Mouse (Mus musculus): ENCODE data around the gene Pdk3. TPM values are rescaled to one million over a fixed set of nuclear protein-coding genes. Genes with fewer than 3 reads are reported as not detected.

The Pdk3 gene
- polyA plus RNA-seq (2021; fragmentation: Nextera tagmentation) = 56.5 and 60.8 TPM in 2 replicates
- long read RNA-seq, experiment 1, transcript Pdk3-201 (12 exons, 2,115 nt) = major isoform, 97 of 107 reads
- long read RNA-seq, experiment 1, partial matches to known transcripts = 4 of 107 reads
- long read RNA-seq, experiment 1, other reads (novel, unspliced or antisense) = 6 of 107 reads
- long read RNA-seq, experiment 2, transcript Pdk3-201 (12 exons, 2,115 nt) = major isoform, 297 of 330 reads
- long read RNA-seq, experiment 2, partial matches to known transcripts = 3 of 330 reads
- long read RNA-seq, experiment 2, other reads (novel, unspliced or antisense) = 30 of 330 reads

GRCm38 (mm10) chrX:93831561-93832336, at the start of gene Pdk3:
Pdk3 (minus strand) TSS chrX:93832201.

Other genes with a start within 250 kb of the Pdk3 start
- 2.4 and 3.1 TPM in 2 replicates for gene Pola1, start 200.0 kb downstream of the Pdk3 start, polyA plus RNA-seq (2021; fragmentation: Nextera tagmentation)
- gene Pcyt1b, start 177.3 kb downstream of the Pdk3 start, polyA plus RNA-seq (2021; fragmentation: Nextera tagmentation) = 8.5 and 9.1 TPM in 2 replicates
- gene AU015836, start 136.5 kb upstream of the Pdk3 start, polyA plus RNA-seq (2021; fragmentation: Nextera tagmentation) = not detected in 2 replicates